ENCODE assay signal across 25 mouse cellular contexts in the genomic region with DNA sequence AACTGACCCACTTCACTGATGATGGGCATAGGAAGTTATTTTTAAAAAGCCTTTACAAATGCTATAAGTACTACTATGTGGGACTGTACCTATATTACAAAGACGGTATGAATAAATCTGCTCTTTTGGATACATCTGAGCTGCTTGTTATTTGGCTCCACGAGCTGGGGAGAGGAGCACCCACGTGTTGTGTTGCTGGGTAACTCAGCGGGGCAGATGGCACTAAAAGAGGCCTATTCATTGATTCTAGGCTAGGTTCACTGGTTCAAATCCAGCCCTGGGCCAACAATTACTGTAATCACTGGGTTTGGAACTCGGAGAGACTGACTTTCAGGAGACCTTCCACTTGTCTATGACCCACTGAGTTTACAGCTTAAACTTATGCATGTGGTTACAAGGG.
DNase-seq lines count a peak whose midpoint lies in the region; ATAC-seq and TF ChIP-seq lines count a peak whose summit lies in the region.
"Had no signal": no experiment of that assay in that cellular context is flagged by ENCODE, and none has a peak within 500 bp of the region (broad histone marks: within the 10 kb centered on the region; RNA-seq: fewer than 3 reads in every experiment).

No protein-coding gene starts in this region.

- no peak overlapping the region for H3K4me3 ChIP-seq in midbrain, postnatal 0 days (ENCODE audit: low read depth, low read length)
- no peak overlapping the region for H3K4me3 ChIP-seq in midbrain, embryonic 13.5 days (replicated peaks)
- H3K4me3 ChIP-seq: embryonic facial prominence, embryonic 12.5 days; forebrain, embryonic 13.5 days; forebrain, embryonic 15.5 days had no signal

- WGBS in midbrain, postnatal 0 days: 69% methylated on average over 5 of the region's 5 CpGs
- 72% methylated on average over 5 of the region's 5 CpGs for WGBS in midbrain, embryonic 13.5 days

- no peaks in the 10 kb centered on the region for H3K9me3 ChIP-seq in midbrain, postnatal 0 days (ENCODE audit: low read length)
- no peaks in the 10 kb centered on the region for H3K9me3 ChIP-seq in midbrain, embryonic 13.5 days
- H3K9me3 ChIP-seq: embryonic facial prominence, embryonic 12.5 days; forebrain, embryonic 13.5 days; forebrain, embryonic 15.5 days had no signal

- DNase-seq in layer of hippocampus, adult 11-12 months (ENCODE audit: low spot score): peak; percentile 35
- DNase-seq in layer of hippocampus, postnatal 36 days: no peak
- DNase-seq in layer of hippocampus, adult 9-11 months: peak; percentile 49
- DNase-seq in layer of hippocampus, adult 9-10 months (ENCODE audit: low spot score): no peak
- DNase-seq in midbrain, postnatal 0 days (ENCODE audit: low spot score): no peak
- no peak for DNase-seq in adrenal gland, postnatal 10 days
- DNase-seq: adrenal gland, adult 8-10 months; adrenal gland, postnatal 25 days; B cell, adult 2 months; cerebellum, adult 11 months; cerebellum, adult 18-20 months; cerebellum, adult 8-10 months; cerebellum, adult 9-11 months; cerebellum, postnatal 14 days; cerebellum, postnatal 36 days; embryo, embryonic 11 days had no signal

- no peak for TF ChIP-seq CTCF in midbrain, postnatal 0 days (IDR thresholded peaks at IDR 0.05)

- peaks cover 18% of the 10 kb centered on the region for H3K4me1 ChIP-seq in midbrain, postnatal 0 days (ENCODE audit: insufficient read depth, low read length)
- H3K4me1 ChIP-seq in midbrain, embryonic 13.5 days (replicated peaks): peaks cover 28% of the 10 kb centered on the region

- no peaks in the 10 kb centered on the region for H3K27me3 ChIP-seq in midbrain, postnatal 0 days (ENCODE audit: insufficient read depth, low read length)
- peaks cover 12% of the 10 kb centered on the region for H3K27me3 ChIP-seq in midbrain, embryonic 13.5 days
- H3K27me3 ChIP-seq: CH12.LX; embryonic facial prominence, embryonic 12.5 days; Patski had no signal

- no peak overlapping the region for H3K9ac ChIP-seq in midbrain, postnatal 0 days (replicated peaks; ENCODE audit: low read length, poor library complexity, severe bottlenecking)
- no peak overlapping the region for H3K9ac ChIP-seq in midbrain, embryonic 13.5 days (replicated peaks)
- H3K9ac ChIP-seq: embryonic facial prominence, embryonic 12.5 days; forebrain, embryonic 13.5 days; forebrain, embryonic 15.5 days had no signal

- H3K36me3 ChIP-seq in midbrain, postnatal 0 days (ENCODE audit: insufficient read depth, low read length): no peaks in the 10 kb centered on the region
- H3K36me3 ChIP-seq in midbrain, embryonic 13.5 days: no peaks in the 10 kb centered on the region
- H3K36me3 ChIP-seq: embryonic facial prominence, embryonic 12.5 days; forebrain, embryonic 15.5 days; G1E had no signal

- no peak for ATAC-seq in midbrain, postnatal 0 days (ENCODE audit: low FRiP score)
- ATAC-seq in midbrain, embryonic 13.5 days: no peak
- ATAC-seq: activated CD4-positive, CD25-positive, alpha-beta regulatory T cell, adult 4 months; CD4-positive, CD25-positive, alpha-beta regulatory T cell, adult 4 months; forebrain, embryonic 13.5 days; forebrain, embryonic 15.5 days; Patski had no signal

- no peak overlapping the region for H3K4me2 ChIP-seq in midbrain, postnatal 0 days (ENCODE audit: low read depth, low read length, poor library complexity, severe bottlenecking)
- H3K4me2 ChIP-seq in midbrain, embryonic 13.5 days (replicated peaks): no peak overlapping the region
- H3K4me2 ChIP-seq: forebrain, embryonic 13.5 days; forebrain, embryonic 15.5 days had no signal

- H3K27ac ChIP-seq in midbrain, postnatal 0 days (ENCODE audit: low read depth, low read length): peak overlapping the region; percentile 38; the same call in 1 of the 2 replicates
- H3K27ac ChIP-seq in midbrain, embryonic 13.5 days: no peak overlapping the region
- H3K27ac ChIP-seq: embryonic facial prominence, embryonic 12.5 days; forebrain, embryonic 13.5 days; forebrain, embryonic 15.5 days had no signal

Comparison
In these comparisons a context has a peak if more than half of its experiments do, and no peak if none do; other contexts are left out.
1. DNase-seq: peak in layer of hippocampus, adult 11-12 months (single experiment) and layer of hippocampus, adult 9-11 months (single experiment); none in layer of hippocampus, postnatal 36 days (0 of 2), layer of hippocampus, adult 9-10 months (single experiment), midbrain, postnatal 0 days (single experiment) and adrenal gland, postnatal 10 days (single experiment).